Mouse (Mus musculus) cortical plate, adult 2 months (tissue): ENCODE data around the gene Arhgap20.

ENCODE experiments used
- CTCF ChIP-seq: fragments of 200-500 bp; IDR thresholded peaks from 2 replicates; pipeline ENCODE4 v1.5.1; 2011; ENCODE audit warnings: mild to moderate bottlenecking, control low read depth, low read length; ENCODE audit not compliant: insufficient read depth; ENCODE audit errors: extremely low read depth
- POLR2A ChIP-seq: fragments of 200-500 bp; IDR thresholded peaks from 2 replicates; pipeline ENCODE4 v1.6.1; 2011; ENCODE audit warnings: mild to moderate bottlenecking, low read length, control low read depth; ENCODE audit not compliant: insufficient read depth; ENCODE audit errors: extremely low read depth

DNA sequence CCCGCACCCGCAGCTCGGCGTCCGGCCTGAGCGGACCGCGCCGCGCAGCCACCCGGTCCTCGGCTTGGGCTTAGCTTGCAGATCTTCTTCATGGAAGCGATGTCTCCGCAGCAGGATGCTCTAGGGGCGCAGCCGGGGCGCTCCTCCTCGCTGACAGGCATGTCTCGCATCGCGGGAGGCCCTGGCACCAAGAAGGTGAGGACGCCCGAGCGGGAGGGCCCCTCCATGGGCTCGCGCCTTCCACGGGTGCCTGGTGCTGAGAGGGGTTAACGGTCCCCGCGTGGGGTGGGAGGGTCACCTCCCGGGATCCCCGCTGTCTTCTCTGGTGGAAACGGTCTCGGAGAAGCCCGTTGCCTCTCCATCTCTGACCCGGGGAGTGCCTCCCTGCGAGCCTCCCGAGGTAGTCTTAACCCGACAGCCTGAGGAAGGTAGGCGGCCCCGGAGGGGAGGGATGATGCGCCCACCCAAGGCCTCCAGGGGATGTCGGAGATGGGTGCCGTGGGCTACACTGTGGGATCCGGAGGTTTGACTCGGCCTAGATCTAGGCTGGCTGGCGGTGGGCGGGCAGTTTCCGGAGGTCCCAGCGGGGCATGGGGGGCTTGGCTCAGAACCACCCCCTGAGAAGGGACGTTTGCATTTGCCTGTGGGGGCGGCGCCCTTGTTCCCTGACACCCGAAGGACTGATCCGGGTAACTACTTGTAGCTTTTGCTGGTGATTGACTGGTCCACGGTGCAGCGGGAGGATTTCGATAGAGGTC is 459 bp downstream of the Arhgap20 start:
- no peak for TF ChIP-seq CTCF
- no peak for TF ChIP-seq POLR2A
